Mouse (Mus musculus) heart, postnatal 25 days (tissue): ENCODE data around the gene Mrps18b. TPM values are rescaled to one million over a fixed set of nuclear protein-coding genes. Genes with fewer than 3 reads are reported as not detected.
"Not testable (repeated sequence)": the region's sequence is repeated elsewhere in the genome, so short reads cannot be mapped to it uniquely, and the experiment has no call there.

Experiments used
- DNase-seq: peaks from one replicate; pipeline ENCODE4 v3.0.0; 2022; ENCODE audit warnings: low spot score
- intact Hi-C: fragments of 180-260 bp; cut with DNase I; formaldehyde crosslinking; loops from one replicate; pipeline ENCODE4 v1.15.1; 2025
- total RNA-seq, 2 experiments: library from RNA; stranded (reverse); gene quantifications; 2 replicates each; pipeline ENCODE4 v1.2.3; 2021

Mrps18b gene
- 10 to 100 TPM; 51.7 to 55.3 TPM for total RNA-seq

- peak; percentile 100 for DNase-seq
- intact Hi-C loops = loop anchor here (5.0 kb wide), 1 partner anchor 79 kb away; the partner anchor contains the start of gene Tubb5
Measured at GRCm38 (mm10) chr17:35916297-35917142, at the start of gene Mrps18b, which contains the start of gene Ppp1r10. Mrps18b (minus strand) TSS chr17:35916389. Ppp1r10 (plus strand) TSS chr17:35916434.

GRCm38 (mm10) chr17:35963279-35963678, 47.1 kb upstream of the Mrps18b start:
- DNase-seq = no peak
- intact Hi-C loops = no loop called here

DNA sequence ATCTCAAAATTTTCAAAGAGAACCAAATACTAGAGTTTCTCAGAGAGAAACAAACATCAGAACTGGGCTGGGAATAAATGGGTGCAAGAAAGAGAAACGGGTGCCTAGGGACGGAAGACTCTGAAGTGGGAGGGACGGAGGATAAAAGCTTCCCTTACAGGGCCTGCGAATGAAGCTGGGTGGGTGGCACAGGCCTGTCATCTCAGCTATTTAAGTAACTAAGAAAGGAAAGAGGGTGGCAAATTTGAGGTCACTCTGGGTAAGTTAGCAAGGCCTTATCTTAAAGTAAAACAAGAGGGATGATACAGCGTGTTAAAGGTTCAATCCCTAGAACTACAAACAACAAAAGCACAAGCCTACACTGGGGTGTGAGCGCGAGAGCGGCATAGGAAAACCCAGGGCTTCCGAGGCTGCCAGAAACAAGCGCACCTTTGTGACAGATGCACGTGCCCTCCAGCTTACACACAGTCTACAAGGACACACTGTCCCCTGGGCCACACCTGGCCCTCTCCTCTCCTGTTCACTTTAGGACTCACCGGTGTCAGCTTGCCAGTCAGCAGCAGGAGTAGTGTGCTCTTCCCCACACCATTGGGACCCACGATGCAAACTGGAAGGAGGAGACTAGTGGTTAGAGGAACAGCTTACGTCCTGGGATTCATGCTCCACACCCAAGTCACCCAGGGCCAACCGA, 42.5 kb upstream of the Mrps18b start:
- intact Hi-C loops = no loop called here

DNA sequence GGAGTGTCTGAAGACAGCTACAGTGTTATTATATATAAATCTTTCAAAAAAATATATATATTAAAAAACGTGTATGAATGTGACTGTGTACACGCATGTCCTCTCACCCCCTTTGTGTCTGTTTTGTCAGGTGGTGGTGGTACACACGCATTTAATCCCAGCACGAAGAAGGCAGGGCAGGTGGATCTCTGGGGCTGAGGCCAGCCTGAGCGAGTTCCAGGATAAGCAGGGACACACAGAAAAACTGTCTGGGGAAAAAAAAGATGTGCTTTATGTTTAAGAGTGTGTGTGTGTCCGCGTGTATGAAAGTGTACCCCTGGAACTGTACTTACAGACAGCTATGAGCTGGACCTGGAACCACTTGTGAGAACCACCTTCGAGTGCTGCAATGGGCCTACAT, 38.5 kb upstream of the Mrps18b start:
- no peak for DNase-seq
- intact Hi-C loops = no loop called here

More for the DNA sequence above, 42.5 kb upstream of the Mrps18b start:
- no peak for DNase-seq

DNA sequence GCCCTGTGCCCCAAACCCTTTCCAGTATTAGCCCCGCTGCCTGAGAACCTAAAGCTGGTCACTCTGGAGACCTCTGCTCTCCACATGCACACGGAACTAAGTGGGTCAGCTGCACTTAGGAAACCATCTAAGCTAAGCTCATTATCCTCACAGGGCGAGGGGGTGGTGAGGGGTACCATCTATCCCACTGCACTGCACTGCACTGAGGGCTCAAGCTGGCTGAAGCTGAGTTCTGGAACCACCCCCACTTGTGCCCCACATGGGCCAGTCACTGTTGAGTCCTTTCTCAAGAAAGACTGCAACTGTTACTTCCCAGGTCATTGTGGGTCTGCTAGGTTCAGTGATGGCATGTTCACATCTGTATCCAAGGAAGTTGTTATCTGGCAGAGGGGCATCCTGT, 36.4 kb upstream of the Mrps18b start:
- intact Hi-C loops = not testable (repeated sequence)

DNA sequence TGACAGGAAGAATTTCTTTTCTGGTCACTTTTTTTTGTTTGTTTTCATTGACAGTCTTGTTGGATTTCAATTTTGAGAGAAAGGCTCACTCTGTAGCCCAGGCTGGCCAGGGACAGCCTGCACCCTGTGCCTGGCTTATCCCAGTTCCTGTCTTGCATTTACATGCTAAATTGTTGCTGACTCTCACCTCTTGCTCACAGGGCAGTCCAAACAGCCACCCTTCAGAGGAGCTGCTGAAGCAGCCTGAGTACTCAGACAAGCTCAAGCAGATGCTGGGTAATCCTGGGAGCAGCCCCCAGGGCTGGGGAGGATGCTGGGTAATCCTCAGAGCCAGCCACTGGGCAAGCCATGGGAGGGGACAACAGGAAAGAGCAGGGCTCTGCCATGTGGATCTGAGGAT, 34.8 kb upstream of the Mrps18b start:
- DNase-seq, intact Hi-C loops: not testable (repeated sequence)

More for the DNA sequence above, 36.4 kb upstream of the Mrps18b start:
- DNase-seq = not testable (repeated sequence)

DNA sequence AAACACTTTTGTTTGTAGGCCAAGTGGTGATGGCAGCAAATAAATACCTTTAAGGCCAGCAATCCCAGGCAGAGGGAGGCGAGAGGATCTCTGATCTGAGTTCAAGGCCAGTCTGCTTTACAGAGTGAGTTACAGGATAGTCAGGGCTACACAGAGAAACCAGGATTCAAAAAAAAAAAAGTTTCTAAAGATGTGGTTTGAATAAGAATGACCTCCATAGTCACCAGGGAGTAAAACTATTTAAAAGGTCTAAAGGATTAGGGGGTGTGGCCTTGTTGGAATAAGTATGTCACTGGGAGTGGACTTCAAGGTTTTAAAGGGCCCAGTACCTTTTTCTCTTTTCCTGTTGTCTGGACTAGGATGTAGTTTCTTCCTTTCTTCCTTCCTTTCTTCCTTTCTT, 23.8 kb upstream of the Mrps18b start:
- intact Hi-C loops = loop anchor here (10.0 kb wide), 1 partner anchor 125 kb away; no protein-coding TSS in a partner anchor

GRCm38 (mm10) chr17:35939108-35939507, 22.9 kb upstream of the Mrps18b start:
- no peak for DNase-seq
- intact Hi-C loops = loop anchor here (10.0 kb wide), 1 partner anchor 126 kb away; no protein-coding TSS in a partner anchor

More for the DNA sequence above, 23.8 kb upstream of the Mrps18b start:
- no peak for DNase-seq

- no peak for DNase-seq
- intact Hi-C loops = loop anchor here (1.0 to 10.0 kb wide), 2 partner anchors 55 to 127 kb away; no protein-coding TSS in a partner anchor
Measured at GRCm38 (mm10) chr17:35937700-35938348, 21.6 kb upstream of the Mrps18b start.

DNA sequence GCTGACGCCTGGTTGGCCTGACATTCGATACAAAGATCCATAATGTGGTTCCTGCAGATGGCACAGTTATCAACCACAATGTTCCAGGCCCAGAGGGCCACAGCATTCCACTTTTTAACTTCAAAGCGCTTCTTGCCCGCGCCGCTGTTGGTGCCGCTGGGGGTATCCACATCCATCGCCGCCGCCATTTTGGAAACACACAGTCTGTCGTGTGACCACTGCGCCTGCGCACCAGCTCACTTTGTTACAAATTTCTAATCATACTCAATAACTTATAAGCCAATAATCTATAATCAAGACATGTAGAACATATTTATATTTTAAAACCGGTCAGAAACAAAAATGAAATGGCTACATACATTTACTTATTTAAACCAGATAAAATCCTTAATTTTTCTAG, 19.6 kb upstream of the Mrps18b start:
- not testable (repeated sequence) for DNase-seq
- intact Hi-C loops = loop anchor here (10.0 kb wide), 1 partner anchor 129 kb away; no protein-coding TSS in a partner anchor

DNA sequence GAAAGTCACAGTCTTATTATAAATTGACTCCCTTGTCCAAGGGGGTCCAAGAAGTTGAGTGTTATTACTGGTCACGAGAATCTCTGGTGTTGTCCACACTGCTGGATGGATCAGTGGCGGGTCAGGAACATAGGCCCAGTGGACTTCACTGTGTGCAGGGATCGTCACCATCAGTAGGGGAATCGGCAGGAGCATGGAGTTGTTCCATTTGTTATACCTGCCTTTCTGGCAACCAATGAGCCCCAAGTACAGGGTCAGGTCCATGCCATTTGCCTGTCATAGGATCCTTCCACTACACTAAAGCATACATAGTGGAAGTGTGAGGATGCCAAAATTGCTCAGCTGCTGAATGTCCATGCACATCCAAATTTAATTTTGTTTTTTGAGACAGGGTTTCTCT, 16.4 kb upstream of the Mrps18b start:
- intact Hi-C loops = loop anchor here (10.0 kb wide), 1 partner anchor 132 kb away; no protein-coding TSS in a partner anchor

GRCm38 (mm10) chr17:35930627-35931026, 14.4 kb upstream of the Mrps18b start:
- intact Hi-C loops = loop anchor here (10.0 kb wide), 1 partner anchor 134 kb away; no protein-coding TSS in a partner anchor
- no peak for DNase-seq

More for the DNA sequence above, 16.4 kb upstream of the Mrps18b start:
- no peak for DNase-seq

- no peak for DNase-seq
- intact Hi-C loops = no loop called here
Measured at GRCm38 (mm10) chr17:35929534-35929933, 13.3 kb upstream of the Mrps18b start.

DNA sequence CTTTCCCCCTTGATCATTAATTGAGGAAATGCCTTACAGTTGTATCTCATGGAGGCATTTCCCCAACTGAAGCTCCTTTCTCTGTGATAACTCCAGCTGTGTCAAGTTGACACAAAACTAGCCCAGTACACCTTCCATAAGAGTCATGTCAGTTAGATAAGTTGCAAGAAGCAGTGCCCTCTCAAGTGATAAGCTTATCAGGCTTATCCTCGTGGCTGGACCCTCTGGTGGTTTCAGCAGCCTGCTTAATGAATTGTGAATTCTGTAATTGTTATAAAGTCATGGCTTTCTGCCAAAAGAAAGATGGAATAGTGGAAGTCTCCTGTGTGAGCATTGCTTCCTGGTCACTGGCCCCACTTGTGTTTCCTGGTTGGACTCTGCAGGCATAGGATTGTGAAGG, 11.3 kb upstream of the Mrps18b start:
- intact Hi-C loops = no loop called here
- no peak for DNase-seq

DNA sequence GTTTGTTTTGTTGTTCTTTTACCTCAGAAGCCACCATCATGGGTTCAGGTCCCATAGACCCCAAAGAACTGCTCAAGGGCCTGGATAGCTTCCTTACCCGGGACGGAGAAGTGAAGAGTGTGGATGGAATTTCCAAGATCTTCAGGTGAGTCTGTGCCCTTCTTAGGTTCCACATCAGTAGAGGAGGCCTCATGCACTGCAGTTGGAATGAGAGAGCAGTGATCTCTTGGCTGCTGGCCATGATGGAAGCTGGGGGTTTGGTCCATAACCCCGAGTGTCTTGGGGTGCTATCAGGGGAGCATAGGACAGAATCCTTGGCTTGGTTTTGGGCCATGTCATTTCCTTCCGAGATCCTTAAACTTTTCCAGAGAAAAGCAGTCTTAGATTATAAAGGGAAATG, 7.1 kb upstream of the Mrps18b start:
- DNase-seq = no peak
- intact Hi-C loops = loop anchor here (5.0 kb wide), 1 partner anchor 59 kb away; the partner anchor contains the start of gene Prr3

GRCm38 (mm10) chr17:35922566-35922965, 6.4 kb upstream of the Mrps18b start:
- intact Hi-C loops = loop anchor here (5.0 kb wide), 1 partner anchor 60 kb away; the partner anchor contains the start of gene Prr3
- DNase-seq = no peak

DNA sequence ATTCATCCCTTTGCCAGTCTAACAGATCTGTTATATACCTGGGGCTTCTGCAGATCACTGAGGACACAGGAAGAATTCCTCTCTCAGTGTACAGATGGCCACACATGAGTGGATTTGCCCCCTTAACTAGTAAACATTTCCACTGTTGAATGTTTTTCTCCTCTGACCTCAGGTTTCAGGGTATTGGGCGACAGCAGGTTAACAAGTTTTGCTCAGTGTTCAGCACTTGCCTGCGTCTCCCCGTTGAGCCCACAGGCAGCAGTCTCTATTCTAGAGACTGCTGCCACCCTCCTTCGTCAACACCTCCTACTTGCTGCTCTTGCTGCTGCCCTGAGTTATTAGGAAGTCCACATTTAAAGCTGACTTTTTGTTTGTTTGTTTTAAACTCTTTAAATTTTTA, 5.5 kb upstream of the Mrps18b start:
- DNase-seq = no peak
- intact Hi-C loops = loop anchor here (2.0 to 5.0 kb wide), 2 partner anchors 47 to 61 kb away; partner anchors contain the start of genes Abcf1 and Prr3

DNA sequence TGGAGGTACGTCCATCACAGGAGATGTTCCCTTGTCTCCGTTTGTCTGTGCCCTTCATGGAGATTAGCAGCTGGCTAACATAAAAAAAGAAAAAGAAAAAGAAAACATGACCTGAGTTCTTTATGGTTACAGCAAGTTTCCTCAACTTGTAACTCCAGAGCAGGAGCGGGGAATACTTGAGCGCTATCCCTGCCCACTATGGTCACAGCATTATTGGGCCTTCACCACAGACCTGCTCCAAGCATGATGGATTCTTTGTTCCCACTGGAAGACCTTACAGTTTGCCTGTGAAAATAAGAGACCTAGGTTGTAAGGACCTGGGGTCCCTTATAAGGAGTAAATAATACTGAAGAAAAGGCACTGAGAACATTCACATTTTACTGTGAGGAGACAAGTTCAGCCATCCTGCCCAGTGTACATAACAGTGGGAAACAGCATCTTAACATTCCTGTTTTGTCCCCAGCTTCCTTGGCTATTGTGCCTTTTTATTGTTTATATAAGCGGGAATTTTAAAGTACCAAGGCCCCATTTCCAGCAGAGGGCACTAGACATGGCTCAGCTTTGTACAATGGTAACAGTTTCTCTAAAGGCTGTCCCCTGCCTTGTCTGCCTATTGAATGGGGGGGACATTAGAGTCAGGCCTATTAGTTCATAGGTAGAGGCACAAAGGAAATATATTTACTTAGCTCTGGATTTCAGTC, 4.8 kb upstream of the Mrps18b start:
- DNase-seq = no peak
- intact Hi-C loops = loop anchor here (2.0 to 5.0 kb wide), 2 partner anchors 48 to 61 kb away; partner anchors contain the start of genes Abcf1 and Prr3

DNA sequence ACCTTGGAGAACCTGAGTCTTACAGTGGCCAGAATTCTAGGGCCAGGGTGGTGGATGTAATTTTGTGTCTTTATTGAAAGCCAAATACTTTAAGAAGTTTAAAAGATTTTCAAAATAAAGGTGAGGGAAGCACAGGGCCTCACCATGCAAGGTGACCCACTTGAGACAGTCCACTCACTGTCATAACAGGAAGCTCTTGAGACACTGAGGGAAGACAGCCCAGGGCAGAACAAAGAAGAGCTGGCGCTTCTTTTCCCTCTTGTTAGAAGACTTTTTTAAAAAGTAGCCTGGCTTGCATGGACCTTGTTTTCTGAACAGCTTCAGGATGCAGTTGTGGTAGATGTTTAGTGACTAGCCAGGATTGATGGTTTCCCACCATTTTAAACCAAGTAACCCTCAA, 4.2 kb upstream of the Mrps18b start:
- intact Hi-C loops = loop anchor here (2.0 to 5.0 kb wide), 2 partner anchors 48 to 62 kb away; partner anchors contain the start of genes Abcf1 and Prr3
- DNase-seq = no peak
